Mouse (Mus musculus): ENCODE results near the gene Anks1b. TPM values are rescaled to one million over a fixed set of nuclear protein-coding genes. Genes with fewer than 3 reads are reported as not detected.

The Anks1b gene
- total and polyA plus RNA-seq, 2 experiments from 2014 or later = 105 to 342 TPM

GRCm38 (mm10) chr10:90709602-90709931 lies 836.3 kb downstream of the Anks1b start:
- Histone ChIP-seq H3K9ac (replicated peaks; ENCODE audit: low read length, poor library complexity, severe bottlenecking) (no peak overlapping the region), H3K27ac (ENCODE audit: low read depth, low read length) (no peak overlapping the region), H3K4me1 (ENCODE audit: insufficient read depth, low read length) (no peaks in the 10 kb centered on the region), H3K27me3 (ENCODE audit: insufficient read depth, low read length) (no peaks in the 10 kb centered on the region), H3K9me3 (ENCODE audit: low read length) (no peaks in the 10 kb centered on the region), H3K36me3 (ENCODE audit: insufficient read depth, low read length) (no peaks in the 10 kb centered on the region), H3K4me3 (ENCODE audit: low read depth, low read length) (no peak overlapping the region), H3K4me2 (ENCODE audit: low read depth, low read length, poor library complexity, severe bottlenecking) (no peak overlapping the region)
- 19% methylated on average over 5 of the region's 5 CpGs for WGBS
- DNase-seq (ENCODE audit: low spot score) (no peak), ATAC-seq (ENCODE audit: low FRiP score) (no peak)
- no peak for TF ChIP-seq CTCF (IDR thresholded peaks at IDR 0.05)

GRCm38 (mm10) chr10:90717961-90718360 lies 844.7 kb downstream of the Anks1b start:
- Histone ChIP-seq H3K36me3 (ENCODE audit: insufficient read depth, low read length) (no peaks in the 10 kb centered on the region), H3K9me3 (ENCODE audit: low read length) (no peaks in the 10 kb centered on the region), H3K4me2 (ENCODE audit: low read depth, low read length, poor library complexity, severe bottlenecking) (no peak overlapping the region), H3K27me3 (ENCODE audit: insufficient read depth, low read length) (no peaks in the 10 kb centered on the region), H3K9ac (replicated peaks; ENCODE audit: low read length, poor library complexity, severe bottlenecking) (no peak overlapping the region), H3K27ac (ENCODE audit: low read depth, low read length) (no peak overlapping the region), H3K4me1 (ENCODE audit: insufficient read depth, low read length) (no peaks in the 10 kb centered on the region), H3K4me3 (ENCODE audit: low read depth, low read length) (no peak overlapping the region)
- DNase-seq (ENCODE audit: low spot score) = no peak
- TF ChIP-seq CTCF (IDR thresholded peaks at IDR 0.05) = no peak
- 59% methylated on average over 11 of the region's 11 CpGs for WGBS
- no peak for ATAC-seq (ENCODE audit: low FRiP score)

GRCm38 (mm10) chr10:90718684-90719083 lies 845.4 kb downstream of the Anks1b start:
- no peak for ATAC-seq (ENCODE audit: low FRiP score)
- H3K4me1 ChIP-seq (ENCODE audit: insufficient read depth, low read length) = no peaks in the 10 kb centered on the region
- no peak overlapping the region for H3K4me2 ChIP-seq (ENCODE audit: low read depth, low read length, poor library complexity, severe bottlenecking)
- TF ChIP-seq CTCF (IDR thresholded peaks at IDR 0.05) = peak; percentile 24
- H3K9ac ChIP-seq (replicated peaks; ENCODE audit: low read length, poor library complexity, severe bottlenecking) = no peak overlapping the region
- H3K27me3 ChIP-seq (ENCODE audit: insufficient read depth, low read length) = no peaks in the 10 kb centered on the region
- H3K4me3 ChIP-seq (ENCODE audit: low read depth, low read length) = no peak overlapping the region
- H3K27ac ChIP-seq (ENCODE audit: low read depth, low read length) = no peak overlapping the region
- WGBS = 96% methylated on average over 9 of the region's 9 CpGs
- DNase-seq (ENCODE audit: low spot score) = no peak
- no peaks in the 10 kb centered on the region for H3K9me3 ChIP-seq (ENCODE audit: low read length)
- H3K36me3 ChIP-seq (ENCODE audit: insufficient read depth, low read length) = no peaks in the 10 kb centered on the region

- H3K27ac ChIP-seq (ENCODE audit: low read depth, low read length) = no peak overlapping the region
- ATAC-seq (ENCODE audit: low FRiP score) = no peak
- peak; percentile 22 for TF ChIP-seq CTCF (IDR thresholded peaks at IDR 0.05)
- H3K27me3 ChIP-seq (ENCODE audit: insufficient read depth, low read length) = no peaks in the 10 kb centered on the region
- no peaks in the 10 kb centered on the region for H3K4me1 ChIP-seq (ENCODE audit: insufficient read depth, low read length)
- DNase-seq (ENCODE audit: low spot score) = no peak
- H3K36me3 ChIP-seq (ENCODE audit: insufficient read depth, low read length) = no peaks in the 10 kb centered on the region
- 46% methylated on average over 4 of the region's 4 CpGs for WGBS
- H3K9me3 ChIP-seq (ENCODE audit: low read length) = no peaks in the 10 kb centered on the region
- H3K9ac ChIP-seq (replicated peaks; ENCODE audit: low read length, poor library complexity, severe bottlenecking) = no peak overlapping the region
- H3K4me2 ChIP-seq (ENCODE audit: low read depth, low read length, poor library complexity, severe bottlenecking) = no peak overlapping the region
- H3K4me3 ChIP-seq (ENCODE audit: low read depth, low read length) = no peak overlapping the region
Measured at GRCm38 (mm10) chr10:90719996-90720395, 846.7 kb downstream of the Anks1b start.

GRCm38 (mm10) chr10:90723071-90723494 lies 849.8 kb downstream of the Anks1b start:
- WGBS = 52% methylated on average over 5 of the region's 5 CpGs
- no peak for TF ChIP-seq CTCF (IDR thresholded peaks at IDR 0.05)
- Histone ChIP-seq H3K9ac (replicated peaks; ENCODE audit: low read length, poor library complexity, severe bottlenecking) (no peak overlapping the region), H3K27me3 (ENCODE audit: insufficient read depth, low read length) (no peaks in the 10 kb centered on the region), H3K4me1 (ENCODE audit: insufficient read depth, low read length) (no peaks in the 10 kb centered on the region), H3K4me2 (ENCODE audit: low read depth, low read length, poor library complexity, severe bottlenecking) (no peak overlapping the region), H3K9me3 (ENCODE audit: low read length) (no peaks in the 10 kb centered on the region), H3K27ac (ENCODE audit: low read depth, low read length) (no peak overlapping the region), H3K4me3 (ENCODE audit: low read depth, low read length) (no peak overlapping the region), H3K36me3 (ENCODE audit: insufficient read depth, low read length) (no peaks in the 10 kb centered on the region)
- DNase-seq (ENCODE audit: low spot score) (no peak), ATAC-seq (ENCODE audit: low FRiP score) (no peak)

- no peaks in the 10 kb centered on the region for H3K36me3 ChIP-seq (ENCODE audit: insufficient read depth, low read length)
- H3K4me2 ChIP-seq (ENCODE audit: low read depth, low read length, poor library complexity, severe bottlenecking) = no peak overlapping the region
- no peaks in the 10 kb centered on the region for H3K9me3 ChIP-seq (ENCODE audit: low read length)
- WGBS = 56% methylated on average over 13 of the region's 13 CpGs
- ATAC-seq (ENCODE audit: low FRiP score) = no peak
- no peak overlapping the region for H3K9ac ChIP-seq (replicated peaks; ENCODE audit: low read length, poor library complexity, severe bottlenecking)
- no peaks in the 10 kb centered on the region for H3K4me1 ChIP-seq (ENCODE audit: insufficient read depth, low read length)
- no peak for DNase-seq (ENCODE audit: low spot score)
- TF ChIP-seq CTCF (IDR thresholded peaks at IDR 0.05) = no peak
- H3K27ac ChIP-seq (ENCODE audit: low read depth, low read length) = no peak overlapping the region
- no peaks in the 10 kb centered on the region for H3K27me3 ChIP-seq (ENCODE audit: insufficient read depth, low read length)
- H3K4me3 ChIP-seq (ENCODE audit: low read depth, low read length) = no peak overlapping the region
Measured at GRCm38 (mm10) chr10:90723941-90724341, 850.6 kb downstream of the Anks1b start.

Measured in midbrain, postnatal 0 days (tissue).